Mouse (Mus musculus): ENCODE measurements around the gene Ubxn6. TPM values are rescaled to one million over a fixed set of nuclear protein-coding genes. Genes with fewer than 3 reads are reported as not detected.
A peak's percentile ranks its signal among the peaks of the same experiment; 100 is the strongest.
"Not testable (repeated sequence)": the region's sequence is repeated elsewhere in the genome, so short reads cannot be mapped to it uniquely, and the experiment has no call there.

Ubxn6 gene
- polyA plus RNA-seq, 1 experiment from 2014 or later = 84.0 TPM

- no peak for ATAC-seq
- Histone ChIP-seq H3K4me3 (ENCODE audit: low read depth, low read length) (no peak overlapping the region), H3K27ac (ENCODE audit: low read length) (no peak overlapping the region)
Observed at GRCm38 (mm10) chr17:56071126-56071525, 3.7 kb downstream of the Ubxn6 start.

DNA sequence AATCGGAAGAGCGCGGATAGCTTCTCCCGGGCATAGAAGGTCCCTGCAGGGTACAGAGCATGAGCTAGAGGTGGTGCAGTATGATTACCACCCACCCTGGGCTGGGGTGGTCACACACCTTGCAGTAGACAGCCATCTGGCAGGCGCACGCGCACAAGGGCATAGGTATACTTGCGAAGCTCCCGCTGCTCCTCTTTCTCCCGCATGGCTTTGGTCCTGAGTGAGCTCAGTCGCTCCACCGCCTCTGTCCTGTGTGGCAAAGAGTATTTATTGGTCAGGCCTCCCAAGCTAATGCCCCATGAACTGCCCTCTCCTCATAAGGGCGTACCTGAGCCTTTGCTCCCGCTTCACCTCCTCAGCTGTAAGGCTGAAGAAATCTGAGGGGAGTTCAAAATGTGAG lies 5.8 kb downstream of the Ubxn6 start:
- H3K4me3 ChIP-seq (ENCODE audit: low read depth, low read length) = no peak overlapping the region
- no peaks in the 10 kb centered on the region for H3K27me3 ChIP-seq (ENCODE audit: control insufficient read depth, insufficient read depth, low read depth, low read length)
- 96% methylated on average over 14 of the region's 14 CpGs for WGBS
- no peak overlapping the region for H3K4me2 ChIP-seq (ENCODE audit: low read length)
- no peak overlapping the region for H3K27ac ChIP-seq (ENCODE audit: low read length)
- H3K36me3 ChIP-seq (ENCODE audit: control insufficient read depth, insufficient read depth, low read length) = peaks cover 52% of the 10 kb centered on the region
- H3K9me3 ChIP-seq (replicated peaks; ENCODE audit: control insufficient read depth, low read length, poor library complexity, severe bottlenecking) = no peaks in the 10 kb centered on the region
- no peak overlapping the region for H3K9ac ChIP-seq (ENCODE audit: low read depth, low read length)
- H3K4me1 ChIP-seq (ENCODE audit: control insufficient read depth, insufficient read depth, low read length) = peaks cover 5% of the 10 kb centered on the region
- ATAC-seq = no peak

More at GRCm38 (mm10) chr17:56071126-56071525, 3.7 kb downstream of the Ubxn6 start:
- peaks cover 51% of the 10 kb centered on the region for H3K36me3 ChIP-seq (ENCODE audit: control insufficient read depth, insufficient read depth, low read length)
- no peaks in the 10 kb centered on the region for H3K27me3 ChIP-seq (ENCODE audit: control insufficient read depth, insufficient read depth, low read depth, low read length)
- H3K9ac ChIP-seq (ENCODE audit: low read depth, low read length) = no peak overlapping the region
- H3K9me3 ChIP-seq (replicated peaks; ENCODE audit: control insufficient read depth, low read length, poor library complexity, severe bottlenecking) = no peaks in the 10 kb centered on the region
- H3K4me1 ChIP-seq (ENCODE audit: control insufficient read depth, insufficient read depth, low read length) = peaks cover 12% of the 10 kb centered on the region
- H3K4me2 ChIP-seq (ENCODE audit: low read length) = no peak overlapping the region

GRCm38 (mm10) chr17:56066451-56066850 lies 8.4 kb downstream of the Ubxn6 start:
- H3K36me3 ChIP-seq (ENCODE audit: control insufficient read depth, insufficient read depth, low read length) = peaks cover 43% of the 10 kb centered on the region
- ATAC-seq = no peak

DNA sequence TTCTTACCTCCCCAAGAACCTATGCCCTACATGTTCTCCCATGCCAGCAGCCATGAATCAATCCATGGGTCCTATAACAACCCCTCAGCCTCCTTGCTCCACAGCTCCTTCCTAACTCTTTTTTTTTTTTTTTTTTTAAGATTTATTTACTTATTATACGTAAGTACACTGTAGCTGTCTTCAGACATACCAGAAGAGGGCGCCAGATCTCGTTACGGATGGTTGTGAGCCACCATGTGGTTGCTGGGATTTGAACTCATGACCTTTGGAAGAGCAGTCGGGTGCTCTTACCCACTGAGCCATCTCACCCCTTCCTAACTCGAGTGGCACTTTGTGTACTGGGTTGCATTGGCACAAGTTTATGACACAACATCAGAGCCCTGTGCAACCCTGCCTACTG lies 9.1 kb downstream of the Ubxn6 start:
- not testable (repeated sequence) for H3K4me3 ChIP-seq (ENCODE audit: low read depth, low read length); H3K9ac ChIP-seq (ENCODE audit: low read depth, low read length); H3K27me3 ChIP-seq (ENCODE audit: control insufficient read depth, insufficient read depth, low read depth, low read length); H3K4me1 ChIP-seq (ENCODE audit: control insufficient read depth, insufficient read depth, low read length); ATAC-seq; H3K4me2 ChIP-seq (ENCODE audit: low read length); H3K27ac ChIP-seq (ENCODE audit: low read length); H3K9me3 ChIP-seq (replicated peaks; ENCODE audit: control insufficient read depth, low read length, poor library complexity, severe bottlenecking)
- H3K36me3 ChIP-seq (ENCODE audit: control insufficient read depth, insufficient read depth, low read length) = peaks cover 38% of the 10 kb centered on the region
- WGBS = 82% methylated on average over 6 of the region's 6 CpGs

More at GRCm38 (mm10) chr17:56066451-56066850, 8.4 kb downstream of the Ubxn6 start:
- Histone ChIP-seq H3K9me3 (replicated peaks; ENCODE audit: control insufficient read depth, low read length, poor library complexity, severe bottlenecking) (no peaks in the 10 kb centered on the region), H3K27ac (ENCODE audit: low read length) (no peak overlapping the region), H3K4me2 (ENCODE audit: low read length) (no peak overlapping the region), H3K4me1 (ENCODE audit: control insufficient read depth, insufficient read depth, low read length) (no peaks in the 10 kb centered on the region), H3K9ac (ENCODE audit: low read depth, low read length) (no peak overlapping the region), H3K27me3 (ENCODE audit: control insufficient read depth, insufficient read depth, low read depth, low read length) (no peaks in the 10 kb centered on the region), H3K4me3 (ENCODE audit: low read depth, low read length) (no peak overlapping the region)

DNA sequence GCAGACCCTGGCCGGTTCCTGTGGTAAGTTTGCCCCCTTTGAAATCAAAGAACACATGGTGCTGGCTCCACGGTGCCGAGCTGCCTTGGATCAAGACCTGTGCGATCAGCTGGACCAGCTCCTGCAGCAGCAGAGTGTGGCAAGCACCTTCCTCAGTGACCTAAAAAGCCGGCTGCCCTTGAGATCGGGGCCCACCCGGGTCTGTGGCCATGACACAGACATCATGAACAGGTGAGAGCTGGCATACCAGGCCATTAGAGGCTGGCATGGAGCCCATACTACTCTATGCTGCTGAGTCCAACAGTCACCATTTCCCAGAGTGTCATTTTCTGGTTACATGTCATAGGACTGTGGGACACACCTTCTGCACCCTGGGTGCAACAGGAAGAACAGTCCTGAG lies 12.7 kb downstream of the Ubxn6 start:
- peaks cover 9% of the 10 kb centered on the region for H3K36me3 ChIP-seq (ENCODE audit: control insufficient read depth, insufficient read depth, low read length)
- no peak for ATAC-seq
- H3K4me3 ChIP-seq (ENCODE audit: low read depth, low read length) = no peak overlapping the region

DNA sequence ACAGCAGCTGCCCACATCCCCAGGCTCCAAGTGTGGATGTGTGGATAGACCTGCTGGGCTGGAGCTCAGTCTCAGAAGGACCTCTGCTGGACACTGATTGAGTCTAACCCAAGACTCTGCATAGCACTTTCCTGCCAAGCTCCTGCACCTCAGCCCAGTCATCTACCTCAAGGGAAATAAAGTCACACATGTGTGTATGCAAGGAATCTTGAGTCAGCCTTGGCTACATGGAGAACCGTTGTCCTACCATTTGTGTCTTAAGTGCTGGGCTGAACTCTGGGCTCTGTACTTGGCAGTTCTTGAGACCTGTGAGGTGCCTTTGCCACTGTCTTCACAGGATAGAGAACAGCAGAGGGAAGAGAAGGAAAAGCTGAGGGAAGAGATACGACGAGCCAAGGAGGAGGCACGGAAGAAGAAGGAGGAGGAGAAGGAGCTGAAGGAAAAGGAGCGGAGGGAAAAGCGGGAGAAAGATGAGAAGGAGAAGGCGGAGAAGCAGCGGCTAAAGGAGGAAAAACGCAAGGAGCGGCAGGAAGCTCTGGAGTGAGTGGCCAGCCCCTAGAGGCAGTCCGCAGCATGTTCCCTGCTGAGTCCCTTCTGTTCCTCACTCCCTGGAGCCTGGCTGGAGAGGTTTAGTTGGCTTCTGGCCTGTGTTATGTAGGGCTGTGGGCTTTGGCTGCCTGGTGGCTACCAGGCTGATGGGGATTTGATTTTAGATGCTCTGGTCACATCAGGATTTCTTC lies 17.3 kb downstream of the Ubxn6 start:
- WGBS = 81% methylated on average over 11 of the region's 11 CpGs
- H3K27me3 ChIP-seq (ENCODE audit: control insufficient read depth, insufficient read depth, low read depth, low read length) = no peaks in the 10 kb centered on the region
- peaks cover 2% of the 10 kb centered on the region; the same call in 1 of the 2 replicates for H3K36me3 ChIP-seq (ENCODE audit: control insufficient read depth, insufficient read depth, low read length)
- no peak overlapping the region for H3K4me3 ChIP-seq (ENCODE audit: low read depth, low read length)
- ATAC-seq = no peak
- no peaks in the 10 kb centered on the region for H3K4me1 ChIP-seq (ENCODE audit: control insufficient read depth, insufficient read depth, low read length)
- no peak overlapping the region for H3K9ac ChIP-seq (ENCODE audit: low read depth, low read length)
- H3K27ac ChIP-seq (ENCODE audit: low read length) = no peak overlapping the region
- no peaks in the 10 kb centered on the region for H3K9me3 ChIP-seq (replicated peaks; ENCODE audit: control insufficient read depth, low read length, poor library complexity, severe bottlenecking)
- no peak overlapping the region for H3K4me2 ChIP-seq (ENCODE audit: low read length)

More for the DNA sequence above, 12.7 kb downstream of the Ubxn6 start:
- Histone ChIP-seq H3K9me3 (replicated peaks; ENCODE audit: control insufficient read depth, low read length, poor library complexity, severe bottlenecking) (no peaks in the 10 kb centered on the region), H3K27me3 (ENCODE audit: control insufficient read depth, insufficient read depth, low read depth, low read length) (no peaks in the 10 kb centered on the region), H3K4me2 (ENCODE audit: low read length) (no peak overlapping the region), H3K9ac (ENCODE audit: low read depth, low read length) (no peak overlapping the region), H3K27ac (ENCODE audit: low read length) (no peak overlapping the region), H3K4me1 (ENCODE audit: control insufficient read depth, insufficient read depth, low read length) (no peaks in the 10 kb centered on the region)
- WGBS = 91% methylated on average over 7 of the region's 7 CpGs

DNA sequence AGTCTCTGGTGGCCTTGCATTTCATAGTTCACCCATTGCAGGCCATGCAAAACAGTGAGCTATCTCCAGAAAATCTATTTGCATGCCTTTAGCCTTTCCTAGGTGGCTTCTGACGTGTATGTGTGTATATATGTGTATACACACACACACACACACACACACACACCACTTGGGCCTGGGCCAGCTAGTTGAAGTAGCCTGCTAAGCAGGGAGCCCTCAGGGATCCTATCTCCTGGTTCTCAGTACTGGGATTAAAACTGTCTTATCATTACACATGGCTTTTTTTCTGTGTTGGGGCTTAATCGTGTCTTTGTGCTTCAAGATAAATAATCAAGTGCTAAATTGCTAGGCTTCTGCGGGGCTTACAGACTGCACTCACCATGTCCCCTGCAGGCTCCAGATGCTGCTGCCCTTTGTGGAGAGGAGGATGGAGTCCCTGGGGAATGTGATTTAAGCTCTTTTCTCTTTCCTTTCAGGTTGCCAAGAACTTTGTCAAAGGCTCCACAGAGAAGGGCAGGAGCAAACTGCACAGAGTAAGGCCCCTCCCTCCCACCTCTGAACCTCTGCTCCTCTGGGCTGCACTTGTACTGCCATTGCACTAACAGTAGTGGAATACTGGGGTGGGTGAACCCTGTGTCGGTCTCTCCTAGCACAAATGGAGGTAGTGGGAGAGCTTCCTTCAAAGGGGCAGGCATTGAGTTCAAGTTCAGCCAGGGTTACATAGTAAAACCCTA lies 18.7 kb downstream of the Ubxn6 start:
- no peak overlapping the region for H3K4me3 ChIP-seq (ENCODE audit: low read depth, low read length)
- H3K36me3 ChIP-seq (ENCODE audit: control insufficient read depth, insufficient read depth, low read length) = peaks cover 2% of the 10 kb centered on the region; the same call in 1 of the 2 replicates
- ATAC-seq = peak; percentile 41; the same call in 1 of the 2 replicates
- H3K4me2 ChIP-seq (ENCODE audit: low read length) = no peak overlapping the region
- peak overlapping the region; percentile 13; the same call in 1 of the 2 replicates for H3K27ac ChIP-seq (ENCODE audit: low read length)
- WGBS = 43% methylated on average over 4 of the region's 4 CpGs
- no peaks in the 10 kb centered on the region for H3K9me3 ChIP-seq (replicated peaks; ENCODE audit: control insufficient read depth, low read length, poor library complexity, severe bottlenecking)
- H3K4me1 ChIP-seq (ENCODE audit: control insufficient read depth, insufficient read depth, low read length) = no peaks in the 10 kb centered on the region
- H3K27me3 ChIP-seq (ENCODE audit: control insufficient read depth, insufficient read depth, low read depth, low read length) = no peaks in the 10 kb centered on the region
- no peak overlapping the region for H3K9ac ChIP-seq (ENCODE audit: low read depth, low read length)

DNA sequence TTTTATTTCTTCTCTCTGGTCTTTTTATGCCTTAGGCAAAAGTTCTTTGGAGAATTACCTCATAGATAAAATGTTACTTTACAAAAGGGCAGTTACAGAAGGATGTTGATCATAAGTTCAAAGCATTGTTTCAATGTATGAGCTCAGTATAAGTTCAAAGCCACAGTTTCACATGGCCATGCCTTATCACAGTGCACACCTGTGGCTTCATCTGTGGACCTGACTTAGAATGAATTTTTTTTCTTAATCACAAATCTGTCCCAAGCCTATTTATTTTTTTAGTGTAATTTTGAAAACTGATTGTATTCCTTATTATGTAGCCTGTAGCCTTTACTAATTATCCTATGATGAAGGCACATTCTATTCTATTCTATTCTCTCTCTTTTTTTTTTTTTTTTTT lies 19.9 kb downstream of the Ubxn6 start:
- H3K27ac ChIP-seq (ENCODE audit: low read length) = no peak overlapping the region
- H3K4me2 ChIP-seq (ENCODE audit: low read length) = no peak overlapping the region
- no peaks in the 10 kb centered on the region for H3K9me3 ChIP-seq (replicated peaks; ENCODE audit: control insufficient read depth, low read length, poor library complexity, severe bottlenecking)
- no peak overlapping the region for H3K9ac ChIP-seq (ENCODE audit: low read depth, low read length)
- no peak for ATAC-seq
- H3K36me3 ChIP-seq (ENCODE audit: control insufficient read depth, insufficient read depth, low read length) = peaks cover 2% of the 10 kb centered on the region; the same call in 1 of the 2 replicates
- H3K4me1 ChIP-seq (ENCODE audit: control insufficient read depth, insufficient read depth, low read length) = no peaks in the 10 kb centered on the region
- no peak overlapping the region for H3K4me3 ChIP-seq (ENCODE audit: low read depth, low read length)
- H3K27me3 ChIP-seq (ENCODE audit: control insufficient read depth, insufficient read depth, low read depth, low read length) = no peaks in the 10 kb centered on the region

DNA sequence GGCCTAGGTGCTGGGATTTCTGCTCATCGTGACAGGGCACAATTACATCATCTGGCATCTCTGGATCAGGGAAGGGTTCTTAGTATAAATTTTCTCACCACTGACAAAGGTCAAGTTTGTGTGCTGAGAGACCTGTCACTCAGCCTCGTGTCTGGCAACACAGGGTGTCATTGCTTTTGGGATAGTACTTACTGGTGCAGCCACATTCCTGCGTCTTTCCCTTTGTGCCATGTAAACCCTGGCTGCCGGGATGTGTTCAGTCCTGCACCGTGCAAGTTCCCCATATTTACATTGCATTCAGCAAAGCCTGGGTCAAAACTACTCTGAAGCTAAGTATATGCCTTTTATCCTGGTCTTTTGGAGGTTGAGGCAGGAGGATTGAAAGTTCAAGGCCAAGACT lies 23.5 kb downstream of the Ubxn6 start:
- no peak for ATAC-seq
- Histone ChIP-seq H3K27ac (ENCODE audit: low read length) (no peak overlapping the region), H3K27me3 (ENCODE audit: control insufficient read depth, insufficient read depth, low read depth, low read length) (no peaks in the 10 kb centered on the region), H3K4me3 (ENCODE audit: low read depth, low read length) (no peak overlapping the region), H3K9me3 (replicated peaks; ENCODE audit: control insufficient read depth, low read length, poor library complexity, severe bottlenecking) (no peaks in the 10 kb centered on the region), H3K9ac (ENCODE audit: low read depth, low read length) (no peak overlapping the region), H3K36me3 (ENCODE audit: control insufficient read depth, insufficient read depth, low read length) (no peaks in the 10 kb centered on the region), H3K4me1 (ENCODE audit: control insufficient read depth, insufficient read depth, low read length) (no peaks in the 10 kb centered on the region), H3K4me2 (ENCODE audit: low read length) (no peak overlapping the region)
- WGBS = 95% methylated on average over 5 of the region's 5 CpGs
